Mouse (Mus musculus) limb, embryonic 15.5 days (tissue): ENCODE measurements around the gene Tfap2b. TPM values are rescaled to one million over a fixed set of nuclear protein-coding genes. Genes with fewer than 3 reads are reported as not detected.
A peak's percentile ranks its signal among the peaks of the same experiment; 100 is the strongest.

Source experiments
- ATAC-seq: fragments of 200-750 bp; cut with Nextera tagmentation; 2 replicates; pipeline ENCODE4 v1.8.0; 2017; ENCODE audit warnings: low read depth, moderate TSS enrichment; ENCODE audit not compliant: insufficient number of reproducible peaks, low FRiP score, low TSS enrichment
- H3K27ac ChIP-seq: fragments of 300-500 bp; sonication (generic); 2 replicates; pipeline ENCODE4 v1.5.1; 2015; ENCODE audit warnings: moderate library complexity, mild to moderate bottlenecking, inconsistent platforms
- H3K27me3 ChIP-seq: fragments of 300-500 bp; sonication (generic); 2 replicates; pipeline ENCODE4 v1.6.1; 2015; ENCODE audit warnings: inconsistent platforms
- H3K36me3 ChIP-seq: fragments of 300-500 bp; sonication (generic); 2 replicates; pipeline ENCODE4 v1.6.1; 2015; ENCODE audit warnings: inconsistent platforms
- H3K4me1 ChIP-seq: fragments of 300-500 bp; sonication (generic); 2 replicates; pipeline ENCODE4 v1.6.1; 2015; ENCODE audit warnings: inconsistent platforms
- H3K4me2 ChIP-seq: fragments of 300-500 bp; sonication (generic); 2 replicates; pipeline ENCODE4 v1.6.1; 2015; ENCODE audit warnings: mild to moderate bottlenecking, inconsistent platforms
- H3K4me3 ChIP-seq: fragments of 300-500 bp; sonication (generic); 2 replicates; pipeline ENCODE4 v1.5.1; 2015; ENCODE audit warnings: mild to moderate bottlenecking, inconsistent platforms
- H3K9ac ChIP-seq: fragments of 300-500 bp; sonication (generic); 2 replicates; pipeline ENCODE4 v1.6.1; 2015; ENCODE audit warnings: inconsistent platforms
- H3K9me3 ChIP-seq: fragments of 300-500 bp; sonication (generic); 2 replicates; pipeline ENCODE4 v1.6.1; 2016; ENCODE audit warnings: inconsistent platforms
- WGBS: fragments of 180-500 bp; shearing (Covaris S2); methylation state at CpG from one replicate; pipeline ENCODE4 v1.1.7; 2015; 5-methylcytosine and 5-hydroxymethylcytosine counted together
- polyA plus RNA-seq: library from polyadenylated mRNA; unstranded; fragments of >200 nt; fragmentation: Nextera tagmentation; extraction: Ambion mirVana; gene quantifications from 2 replicates; pipeline ENCODE4 v1.2.1, GENCODE M21; 2015

Tfap2b gene
- 57.8 and 59.6 TPM in 2 replicates for polyA plus RNA-seq

DNA sequence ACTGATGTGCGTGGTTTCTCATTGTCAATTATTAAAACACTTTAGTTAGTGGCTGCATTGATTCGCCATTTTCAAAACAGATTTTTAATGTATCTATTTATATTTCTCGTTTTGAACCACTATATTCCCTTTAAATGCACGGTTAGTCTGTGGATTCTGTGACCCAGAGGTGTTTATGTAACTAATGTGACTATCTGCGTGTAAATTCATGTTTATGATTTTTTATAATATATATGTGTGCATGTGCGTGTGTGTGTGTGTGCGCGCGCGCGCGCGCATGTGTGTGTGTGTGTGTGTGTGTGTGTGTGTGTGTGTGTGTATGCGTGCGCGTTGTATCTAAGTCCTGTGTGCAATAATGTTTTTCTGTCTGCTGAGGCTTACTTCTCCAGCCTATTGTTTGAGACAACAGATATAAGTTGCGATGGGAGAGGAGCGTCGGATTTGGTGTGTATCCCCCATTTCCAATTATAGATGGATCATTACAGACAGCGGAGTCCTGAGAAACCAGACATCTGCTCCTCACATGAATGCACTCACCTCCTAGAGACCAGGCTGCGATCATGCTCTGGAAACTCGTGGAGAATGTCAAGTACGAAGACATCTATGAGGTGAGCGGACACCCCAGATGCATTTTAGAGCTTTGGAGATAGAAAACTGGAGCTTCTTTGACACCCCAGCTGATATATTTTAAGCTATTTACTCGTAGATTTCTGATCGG, at the start of gene Tfap2b:
TSS of gene Tfap2b (plus strand) at position 274 of the 718 bp plus-strand sequence.
- H3K9ac ChIP-seq = peak within 1 kb of the TSS; percentile 39; the same call in 1 of the 2 replicates
- peak within 1 kb of the TSS; percentile 45 for H3K4me3 ChIP-seq
- peaks cover 7% of the 10 kb centered on the region; the same call in 1 of the 2 replicates for H3K4me1 ChIP-seq
- 3% methylated on average over 26 of the region's 26 CpGs for WGBS
- H3K4me2 ChIP-seq = peak within 1 kb of the TSS; percentile 49
- peak within 1 kb of the TSS; percentile 82 for H3K27ac ChIP-seq
- ATAC-seq = peak; percentile 52; the same call in 1 of the 2 replicates
- peaks cover 31% of the 10 kb centered on the region for H3K27me3 ChIP-seq
- no peaks in the 10 kb centered on the region for H3K36me3 ChIP-seq
- H3K9me3 ChIP-seq = no peaks in the 10 kb centered on the region

DNA sequence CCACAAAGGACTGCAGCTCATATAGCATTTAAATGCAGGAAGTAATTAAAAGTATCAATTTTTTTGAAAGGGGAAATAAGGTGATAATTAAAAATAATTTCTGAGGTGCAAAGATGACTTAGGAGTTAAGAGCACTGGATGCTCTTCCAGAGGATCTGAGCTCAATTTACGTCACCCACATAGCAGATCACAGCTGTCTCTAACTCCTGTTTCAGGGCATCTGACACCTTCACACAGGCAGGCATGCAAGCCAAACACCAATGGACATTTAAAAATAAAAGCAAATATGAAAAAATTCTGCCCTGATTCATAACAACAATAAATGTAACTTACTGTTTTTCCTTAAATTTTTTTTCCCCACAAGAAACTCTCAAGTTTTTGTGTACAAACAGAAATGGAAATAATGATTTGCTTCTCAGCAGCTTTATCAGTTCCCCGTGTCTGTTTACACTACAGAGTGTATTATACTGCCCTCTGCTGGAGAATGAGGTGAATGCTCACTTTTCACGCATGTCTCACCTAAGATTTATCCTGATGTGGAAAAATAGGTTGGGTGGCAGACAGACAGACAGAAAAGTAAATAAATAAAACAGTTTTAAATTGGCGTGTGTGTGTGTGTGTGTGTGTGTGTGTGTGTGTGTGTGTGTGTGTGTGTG, 29.8 kb upstream of the Tfap2b start:
- no peaks in the 10 kb centered on the region for H3K4me1 ChIP-seq
- H3K27me3 ChIP-seq = no peaks in the 10 kb centered on the region
- WGBS = 6% methylated on average over 4 of the region's 4 CpGs
- H3K27ac ChIP-seq = no peak overlapping the region
- no peak overlapping the region for H3K4me3 ChIP-seq
- no peaks in the 10 kb centered on the region for H3K36me3 ChIP-seq
- no peak overlapping the region for H3K4me2 ChIP-seq
- ATAC-seq = no peak
- H3K9me3 ChIP-seq = no peaks in the 10 kb centered on the region
- H3K9ac ChIP-seq = no peak overlapping the region

DNA sequence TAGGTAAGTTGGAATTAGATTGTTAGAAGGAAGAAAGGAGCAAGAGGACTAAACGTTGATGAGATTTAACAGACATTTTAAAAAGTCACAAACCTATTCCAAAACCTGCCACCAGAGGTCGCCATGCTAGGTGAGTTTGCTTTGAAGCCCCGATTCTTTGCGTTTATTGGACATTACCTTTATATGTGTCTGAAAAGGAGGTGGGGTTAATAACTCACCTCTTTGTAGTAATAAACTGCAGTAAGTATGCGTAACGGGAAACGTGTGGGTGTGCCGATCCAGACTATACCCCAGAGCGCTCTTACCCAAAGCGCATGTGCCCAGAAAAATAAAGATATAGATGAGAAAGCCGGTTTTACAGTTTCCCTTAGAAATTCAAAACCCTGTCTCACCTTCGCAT, 3.1 kb upstream of the Tfap2b start:
- WGBS = 2% methylated on average over 12 of the region's 12 CpGs
- Histone ChIP-seq H3K4me1 (peaks cover 3% of the 10 kb centered on the region; the same call in 1 of the 2 replicates), H3K9me3 (no peaks in the 10 kb centered on the region), H3K9ac (no peak overlapping the region), H3K36me3 (no peaks in the 10 kb centered on the region), H3K4me2 (peak overlapping the region; percentile 57), H3K4me3 (peak overlapping the region; percentile 36), H3K27me3 (peaks cover 13% of the 10 kb centered on the region), H3K27ac (no peak overlapping the region)
- ATAC-seq = no peak

DNA sequence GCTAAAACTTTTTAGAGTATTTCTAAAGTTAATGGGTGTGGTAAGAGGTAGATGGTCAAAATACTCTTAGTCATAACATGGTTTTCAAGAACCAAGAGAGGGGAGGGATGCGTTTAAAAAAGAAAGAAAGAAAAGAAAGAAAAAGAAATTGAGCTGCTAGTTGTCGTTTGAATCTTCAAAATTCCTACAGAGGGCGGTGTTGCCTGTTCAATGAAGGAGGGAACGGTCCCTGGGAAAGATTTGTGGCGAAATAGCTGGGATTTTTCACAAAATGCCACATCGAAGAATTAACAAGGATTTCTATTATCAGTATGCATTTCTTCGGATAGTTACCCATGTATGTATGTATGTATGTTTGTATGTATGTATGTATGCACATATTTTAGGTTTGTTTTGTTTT, 2.5 kb upstream of the Tfap2b start:
- Histone ChIP-seq H3K4me2 (peak overlapping the region; percentile 57), H3K4me1 (peaks cover 3% of the 10 kb centered on the region; the same call in 1 of the 2 replicates), H3K36me3 (no peaks in the 10 kb centered on the region), H3K27me3 (peaks cover 13% of the 10 kb centered on the region), H3K9me3 (no peaks in the 10 kb centered on the region), H3K27ac (no peak overlapping the region), H3K9ac (no peak overlapping the region), H3K4me3 (peak overlapping the region; percentile 36)
- under 1% methylated on average over 7 of the region's 7 CpGs for WGBS
- no peak for ATAC-seq

DNA sequence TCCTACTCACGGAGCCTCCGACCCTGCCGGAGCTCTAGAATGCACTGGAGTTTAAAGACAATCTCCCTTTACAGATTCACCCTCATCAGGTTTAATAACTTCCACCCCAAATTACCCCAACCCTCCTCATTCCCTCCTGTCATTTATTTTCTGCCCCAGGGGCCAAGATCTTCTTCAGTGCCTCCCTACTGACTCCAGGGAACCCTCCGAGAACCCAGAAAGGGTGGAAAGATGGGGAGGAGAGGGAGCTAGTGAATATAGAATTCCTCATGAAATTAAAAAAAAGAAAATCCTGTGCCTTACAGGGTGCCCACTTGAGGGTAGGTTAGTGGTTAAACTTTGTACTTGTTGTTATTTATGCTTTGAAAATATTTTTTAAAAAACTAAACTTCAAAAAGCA, 1.1 kb upstream of the Tfap2b start:
- ATAC-seq = no peak
- WGBS = 22% methylated on average over 4 of the region's 4 CpGs
- no peak overlapping the region for H3K4me3 ChIP-seq
- H3K27me3 ChIP-seq = peaks cover 23% of the 10 kb centered on the region
- no peaks in the 10 kb centered on the region for H3K9me3 ChIP-seq
- 0 out of 2 replicates have a peak overlapping the region, but pooled peaks have one; percentile 18 for H3K27ac ChIP-seq
- H3K4me2 ChIP-seq = no peak overlapping the region
- no peak overlapping the region for H3K9ac ChIP-seq
- H3K4me1 ChIP-seq = peaks cover 7% of the 10 kb centered on the region; the same call in 1 of the 2 replicates
- H3K36me3 ChIP-seq = no peaks in the 10 kb centered on the region

DNA sequence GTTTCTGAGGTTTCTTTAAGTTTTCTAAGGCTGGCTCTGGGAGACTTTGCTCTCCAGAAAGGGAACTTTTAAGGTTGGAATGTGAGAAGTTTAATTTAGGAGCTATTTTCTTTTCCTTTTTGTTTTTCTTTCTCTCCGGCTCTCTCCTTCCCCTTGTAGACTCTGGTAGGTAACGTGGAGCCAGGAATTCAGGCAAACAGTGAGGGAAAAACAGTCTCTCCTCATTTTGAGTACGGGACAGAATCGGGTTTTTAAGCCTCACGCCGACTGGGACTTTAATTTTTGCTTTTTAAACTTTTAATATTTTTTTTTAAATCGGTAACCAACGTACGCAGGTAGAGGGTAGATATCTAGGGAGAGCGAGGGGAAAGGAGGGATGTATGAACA, 638 bp downstream of the Tfap2b start:
- Histone ChIP-seq H3K4me2 (peak overlapping the region; percentile 49), H3K9me3 (no peaks in the 10 kb centered on the region), H3K4me3 (peak overlapping the region; percentile 45), H3K36me3 (no peaks in the 10 kb centered on the region), H3K4me1 (peaks cover 10% of the 10 kb centered on the region; the same call in 1 of the 2 replicates), H3K27ac (peak overlapping the region; percentile 82), H3K9ac (peak overlapping the region; percentile 39; the same call in 1 of the 2 replicates), H3K27me3 (peaks cover 36% of the 10 kb centered on the region)
- WGBS = under 1% methylated on average over 10 of the region's 10 CpGs
- no peak for ATAC-seq

DNA sequence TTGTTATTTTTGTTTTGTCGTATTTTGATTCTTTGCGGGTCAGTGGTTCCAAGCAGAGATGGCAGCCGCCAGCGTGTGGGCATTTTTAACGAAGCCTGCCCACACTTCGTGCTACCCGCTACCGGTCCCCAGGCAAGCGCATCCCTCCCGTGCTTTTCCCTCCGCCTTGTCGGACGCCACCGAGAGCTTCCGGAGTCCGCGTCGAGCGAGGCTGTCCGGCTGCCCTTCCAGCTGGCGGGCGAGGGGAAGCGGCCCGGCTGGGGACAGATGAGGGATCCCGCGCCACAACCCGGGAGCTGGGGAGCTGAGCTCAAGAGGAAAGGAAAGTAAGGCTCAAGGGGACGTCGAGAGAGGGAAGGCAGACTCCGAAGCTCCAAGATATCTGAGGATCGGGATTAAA, 1.1 kb downstream of the Tfap2b start:
- H3K27ac ChIP-seq = peak overlapping the region; percentile 82
- under 1% methylated on average over 31 of the region's 31 CpGs for WGBS

DNA sequence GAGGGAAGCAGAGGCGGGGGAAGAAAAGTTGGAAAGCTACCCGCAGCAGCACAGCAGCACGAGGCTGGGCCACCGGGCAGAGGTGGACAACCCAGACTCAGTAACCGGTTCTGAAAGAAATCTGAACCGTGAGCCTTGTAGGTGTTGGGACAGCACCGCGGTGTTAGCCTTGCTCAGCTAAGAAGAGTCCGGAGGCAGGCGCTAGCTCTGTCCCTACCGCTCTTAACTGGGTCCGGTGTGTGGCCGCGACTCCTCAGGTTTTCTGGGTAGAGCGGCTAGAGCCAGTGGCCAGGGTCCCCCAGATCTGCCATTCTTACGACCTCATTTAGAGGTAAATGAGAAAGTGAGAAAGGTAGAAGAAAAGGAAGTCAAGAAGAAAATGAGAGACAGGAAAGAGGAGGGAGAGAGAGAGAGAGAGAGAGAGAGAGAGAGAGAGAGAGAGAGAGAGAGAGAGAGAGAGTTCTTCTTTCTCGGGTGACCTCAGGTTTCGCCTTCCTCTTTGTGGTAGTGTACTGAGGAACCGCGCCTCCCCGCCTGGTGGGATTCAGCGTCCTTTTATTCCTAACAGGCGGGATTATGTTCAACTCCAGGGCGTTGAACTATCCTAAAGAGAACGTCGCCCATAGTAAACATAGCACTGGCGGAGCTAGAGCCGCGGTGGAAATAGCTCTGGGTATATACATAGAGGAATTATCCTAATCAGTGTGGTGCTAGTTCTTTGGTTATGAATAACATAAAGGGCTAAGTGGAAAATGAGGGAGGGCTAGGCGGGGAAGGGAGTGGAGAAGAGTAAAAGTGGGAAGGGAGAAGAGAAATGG, 1.7 kb downstream of the Tfap2b start:
- H3K9ac ChIP-seq = peak overlapping the region; percentile 23; the same call in 1 of the 2 replicates
- WGBS = under 1% methylated on average over 30 of the region's 30 CpGs
- H3K27me3 ChIP-seq = peaks cover 47% of the 10 kb centered on the region
- ATAC-seq = no peak
- peak overlapping the region; percentile 49 for H3K4me2 ChIP-seq
- H3K4me1 ChIP-seq = peaks cover 10% of the 10 kb centered on the region; the same call in 1 of the 2 replicates
- no peaks in the 10 kb centered on the region for H3K36me3 ChIP-seq
- peak overlapping the region; percentile 45 for H3K4me3 ChIP-seq
- no peaks in the 10 kb centered on the region for H3K9me3 ChIP-seq
- H3K27ac ChIP-seq = peak overlapping the region; percentile 82

More for the DNA sequence above, 1.1 kb downstream of the Tfap2b start:
- Histone ChIP-seq H3K27me3 (peaks cover 41% of the 10 kb centered on the region), H3K4me3 (peak overlapping the region; percentile 45), H3K4me2 (peak overlapping the region; percentile 49), H3K4me1 (peaks cover 10% of the 10 kb centered on the region; the same call in 1 of the 2 replicates), H3K9ac (peak overlapping the region; percentile 39; the same call in 1 of the 2 replicates), H3K9me3 (no peaks in the 10 kb centered on the region), H3K36me3 (no peaks in the 10 kb centered on the region)
- no peak for ATAC-seq

DNA sequence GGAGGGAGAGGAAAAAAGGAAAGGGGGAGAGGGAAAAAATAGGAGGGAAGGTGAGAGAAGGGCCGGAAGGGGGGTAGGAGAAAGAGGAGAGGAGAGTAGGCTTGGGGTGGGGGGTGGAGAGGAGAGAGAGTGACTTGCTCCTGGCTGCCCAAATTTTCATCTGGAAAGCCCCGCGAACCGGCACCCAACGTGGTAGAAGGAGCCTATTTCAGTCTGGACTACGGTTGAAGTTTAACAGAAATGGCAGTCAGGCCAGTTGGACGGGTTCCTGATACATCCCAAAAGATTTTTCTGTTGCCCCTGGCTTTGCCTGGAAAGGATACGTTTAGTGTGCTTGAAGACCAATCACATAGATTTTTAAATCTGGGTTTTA, 2.3 kb downstream of the Tfap2b start:
- peaks cover 10% of the 10 kb centered on the region; the same call in 1 of the 2 replicates for H3K4me1 ChIP-seq
- peaks cover 52% of the 10 kb centered on the region for H3K27me3 ChIP-seq
- H3K36me3 ChIP-seq = no peaks in the 10 kb centered on the region
- 2% methylated on average over 8 of the region's 8 CpGs for WGBS
- no peak for ATAC-seq
- H3K9ac ChIP-seq = no peak overlapping the region
- no peaks in the 10 kb centered on the region for H3K9me3 ChIP-seq
- H3K4me3 ChIP-seq = peak overlapping the region; percentile 45
- peak overlapping the region; percentile 82 for H3K27ac ChIP-seq
- peak overlapping the region; percentile 49; the same call in 1 of the 2 replicates for H3K4me2 ChIP-seq

DNA sequence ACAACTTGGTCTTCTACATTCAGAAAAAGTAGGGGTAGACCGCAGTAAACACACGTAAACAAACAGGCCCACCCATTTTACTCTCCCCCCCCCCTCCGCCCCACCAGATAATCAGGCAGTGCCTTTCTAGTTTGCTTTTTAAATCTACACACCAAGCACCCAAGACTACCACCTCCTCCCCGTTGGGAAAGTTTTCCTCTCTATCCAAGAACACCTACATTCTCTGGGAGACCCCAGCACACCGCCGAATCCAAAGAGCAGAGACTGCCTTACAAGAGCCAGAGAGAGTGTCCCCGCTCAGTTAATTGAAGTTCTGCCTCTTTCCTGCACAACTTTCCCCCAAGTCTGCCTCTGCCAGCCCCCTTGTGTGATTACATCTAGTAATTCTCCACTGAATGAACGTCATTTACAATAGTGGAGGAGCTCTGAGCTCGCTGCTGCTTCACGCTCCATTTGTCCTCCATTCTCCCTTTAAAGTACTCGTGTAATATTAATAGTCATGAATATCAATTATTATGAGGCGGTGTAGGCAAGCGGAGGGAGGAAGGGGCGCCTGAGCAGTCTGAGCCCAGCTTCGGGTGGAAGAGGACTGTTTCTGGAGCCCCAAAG, 2.9 kb downstream of the Tfap2b start:
- H3K9ac ChIP-seq = no peak overlapping the region
- WGBS = 5% methylated on average over 15 of the region's 15 CpGs
- peak overlapping the region; percentile 45 for H3K4me3 ChIP-seq
- peak overlapping the region; percentile 49; the same call in 1 of the 2 replicates for H3K4me2 ChIP-seq
- peaks cover 59% of the 10 kb centered on the region for H3K27me3 ChIP-seq
- peak overlapping the region; percentile 82 for H3K27ac ChIP-seq
- no peak for ATAC-seq
- H3K4me1 ChIP-seq = peaks cover 10% of the 10 kb centered on the region; the same call in 1 of the 2 replicates
- H3K9me3 ChIP-seq = no peaks in the 10 kb centered on the region
- no peaks in the 10 kb centered on the region for H3K36me3 ChIP-seq

DNA sequence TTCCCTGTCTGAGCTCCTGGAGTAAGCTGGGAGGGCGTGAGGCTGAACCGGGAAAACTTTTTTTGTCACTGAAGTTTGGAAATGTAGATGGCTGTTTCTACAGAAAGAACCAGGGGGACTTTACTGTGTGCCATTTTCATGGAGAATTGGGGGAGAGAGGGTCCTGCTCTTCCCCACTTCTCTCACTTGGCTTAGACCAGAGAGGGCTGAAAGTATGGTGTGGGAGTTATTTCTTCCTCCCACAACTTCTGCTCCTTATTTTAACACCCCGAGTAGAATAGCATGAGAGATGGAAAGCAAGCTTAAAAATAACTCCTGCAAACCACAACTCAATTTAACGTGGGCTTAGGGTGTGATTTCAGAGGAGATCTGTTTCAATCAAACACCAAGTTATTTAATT, 4.0 kb downstream of the Tfap2b start:
- Histone ChIP-seq H3K36me3 (no peaks in the 10 kb centered on the region), H3K4me3 (peak overlapping the region; percentile 45), H3K9ac (0 out of 2 replicates have a peak overlapping the region, but pooled peaks have one; percentile 7), H3K27me3 (peaks cover 62% of the 10 kb centered on the region), H3K4me2 (peak overlapping the region; percentile 22; the same call in 1 of the 2 replicates), H3K9me3 (no peaks in the 10 kb centered on the region), H3K4me1 (peaks cover 10% of the 10 kb centered on the region; the same call in 1 of the 2 replicates), H3K27ac (peak overlapping the region; percentile 73)
- 2% methylated on average over 4 of the region's 4 CpGs for WGBS
- ATAC-seq = no peak
